Mouse (Mus musculus) neural tube, embryonic 11.5 days (tissue): ENCODE measurements around the gene Iqsec3. TPM values are rescaled to one million over a fixed set of nuclear protein-coding genes. Genes with fewer than 3 reads are reported as not detected.
"Not testable (repeated sequence)": the region's sequence is repeated elsewhere in the genome, so short reads cannot be mapped to it uniquely, and the experiment has no call there.

ENCODE experiments used
- ATAC-seq: fragments of 200-750 bp; cut with Nextera tagmentation; 2 replicates; pipeline ENCODE4 v1.8.0; 2017; ENCODE audit warnings: moderate number of reproducible peaks, mild to moderate bottlenecking, moderate TSS enrichment, moderate library complexity; ENCODE audit not compliant: insufficient read depth, low FRiP score, low TSS enrichment
- DNase-seq: peaks from one replicate; pipeline ENCODE4 v3.0.0-alpha.2; 2015; ENCODE audit warnings: low spot score
- H3K27ac ChIP-seq: fragments of 300-500 bp; sonication (generic); 2 replicates; pipeline ENCODE4 v1.5.1; 2014; ENCODE audit warnings: low read depth, mild to moderate bottlenecking, low read length
- H3K27me3 ChIP-seq: fragments of 300-500 bp; sonication (generic); 2 replicates; pipeline ENCODE4 v1.6.1; 2014; ENCODE audit warnings: mild to moderate bottlenecking, low read length, mixed read lengths; ENCODE audit not compliant: control insufficient read depth, insufficient read depth
- H3K36me3 ChIP-seq: fragments of 300-500 bp; sonication (generic); 2 replicates; pipeline ENCODE4 v1.6.1; 2014; ENCODE audit warnings: mild to moderate bottlenecking, low read length, moderate library complexity, mixed read lengths; ENCODE audit not compliant: control insufficient read depth, insufficient read depth
- H3K4me1 ChIP-seq: fragments of 300-500 bp; sonication (generic); 2 replicates; pipeline ENCODE4 v1.6.1; 2014; ENCODE audit warnings: low read length, mixed read lengths; ENCODE audit not compliant: control insufficient read depth, insufficient read depth
- H3K4me2 ChIP-seq: fragments of 300-500 bp; sonication (generic); 2 replicates; pipeline ENCODE4 v1.6.1; 2014; ENCODE audit warnings: low read depth, mild to moderate bottlenecking, moderate library complexity
- H3K4me3 ChIP-seq: fragments of 300-500 bp; sonication (generic); 2 replicates; pipeline ENCODE4 v1.5.1; 2014; ENCODE audit warnings: low read depth, low read length
- H3K9ac ChIP-seq: fragments of 300-500 bp; sonication (generic); 2 replicates; pipeline ENCODE4 v1.6.1; 2014; ENCODE audit warnings: mild to moderate bottlenecking, low read length
- H3K9me3 ChIP-seq: fragments of 300-500 bp; sonication (generic); 2 replicates; pipeline ENCODE4 v1.6.1; 2016; ENCODE audit warnings: low read length; ENCODE audit not compliant: control insufficient read depth
- WGBS: fragments of 180-500 bp; shearing (Covaris S2); extraction: QIAGEN DNeasy Blood & Tissue Kit; methylation state at CpG from one replicate; pipeline ENCODE4 v1.1.7; 2014; 5-methylcytosine and 5-hydroxymethylcytosine counted together
- polyA plus RNA-seq: library from polyadenylated mRNA; unstranded; fragments of >200 nt; fragmentation: Nextera tagmentation; extraction: Ambion mirVana; gene quantifications from 2 replicates; pipeline ENCODE4 v1.2.1, GENCODE M21; 2014

Gene Iqsec3
- polyA plus RNA-seq, 1 experiment from 2014 or later: 2.6 TPM

DNA sequence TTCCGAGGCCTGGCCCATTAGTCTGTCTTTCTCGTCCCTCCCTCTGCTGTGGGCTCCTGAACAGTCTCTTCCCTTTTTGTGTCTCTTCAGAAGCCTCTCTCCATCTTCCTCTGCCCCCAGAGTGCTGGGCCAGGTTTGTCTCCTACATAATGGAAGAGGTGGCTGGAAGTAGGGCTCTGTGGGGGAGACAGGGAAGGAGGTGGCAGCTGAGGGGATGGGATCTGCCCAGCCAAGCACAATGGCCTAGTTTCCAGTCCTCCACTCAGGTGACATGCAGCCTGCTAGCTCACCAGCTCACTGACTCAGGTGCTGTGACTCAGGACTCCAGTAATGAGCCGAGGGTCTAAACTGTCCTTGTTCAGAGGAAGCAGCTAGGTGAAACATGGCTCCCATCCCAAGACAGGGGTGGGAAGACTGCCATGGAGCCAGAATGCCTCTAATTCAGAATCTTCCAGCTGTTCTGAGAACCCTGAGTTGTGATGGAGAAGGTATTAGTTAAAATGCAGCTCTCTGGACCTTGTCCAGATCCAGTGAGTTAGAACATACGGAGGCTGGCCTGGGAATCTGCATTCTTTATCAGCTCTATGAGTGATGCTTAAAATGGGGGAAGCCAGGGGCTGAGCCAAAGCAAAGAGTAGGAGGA is 80.7 kb downstream of the Iqsec3 start:
- DNase-seq: peak; percentile 2
- Histone ChIP-seq H3K4me3 (no peak overlapping the region), H3K9ac (no peak overlapping the region), H3K27me3 (no peaks in the 10 kb centered on the region), H3K4me1 (no peaks in the 10 kb centered on the region), H3K36me3 (no peaks in the 10 kb centered on the region), H3K9me3 (no peaks in the 10 kb centered on the region; the same call in 1 of the 2 replicates), H3K27ac (no peak overlapping the region), H3K4me2 (no peak overlapping the region)
- WGBS: 91% methylated on average over 4 of the region's 4 CpGs
- ATAC-seq: no peak

DNA sequence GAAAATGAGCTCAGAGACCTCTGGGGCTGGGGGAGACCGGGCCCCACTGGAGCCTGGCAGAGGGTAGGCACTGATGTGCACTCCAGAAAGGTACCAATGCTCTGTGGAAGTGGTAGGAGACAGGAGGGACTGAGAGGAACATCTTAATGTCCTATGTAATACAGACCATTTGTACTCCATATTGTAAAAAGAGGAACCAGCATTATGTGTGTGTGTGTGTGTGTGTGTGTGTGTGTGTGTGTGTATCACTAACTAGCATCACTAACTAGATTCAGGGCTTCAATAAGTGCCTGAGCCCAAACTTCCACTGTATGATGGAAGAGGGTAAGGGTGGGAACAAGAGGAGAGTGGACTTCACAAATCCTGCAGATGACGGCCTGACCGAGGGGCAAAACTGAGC is 88.1 kb downstream of the Iqsec3 start:
- no peak overlapping the region for H3K4me3 ChIP-seq
- DNase-seq (no peak), ATAC-seq (no peak)
- no peaks in the 10 kb centered on the region for H3K36me3 ChIP-seq
- no peak overlapping the region for H3K4me2 ChIP-seq
- H3K9ac ChIP-seq: no peak overlapping the region
- H3K27me3 ChIP-seq: no peaks in the 10 kb centered on the region
- 86% methylated on average over 3 of the region's 3 CpGs for WGBS
- H3K4me1 ChIP-seq: no peaks in the 10 kb centered on the region
- no peaks in the 10 kb centered on the region for H3K9me3 ChIP-seq
- H3K27ac ChIP-seq: no peak overlapping the region

DNA sequence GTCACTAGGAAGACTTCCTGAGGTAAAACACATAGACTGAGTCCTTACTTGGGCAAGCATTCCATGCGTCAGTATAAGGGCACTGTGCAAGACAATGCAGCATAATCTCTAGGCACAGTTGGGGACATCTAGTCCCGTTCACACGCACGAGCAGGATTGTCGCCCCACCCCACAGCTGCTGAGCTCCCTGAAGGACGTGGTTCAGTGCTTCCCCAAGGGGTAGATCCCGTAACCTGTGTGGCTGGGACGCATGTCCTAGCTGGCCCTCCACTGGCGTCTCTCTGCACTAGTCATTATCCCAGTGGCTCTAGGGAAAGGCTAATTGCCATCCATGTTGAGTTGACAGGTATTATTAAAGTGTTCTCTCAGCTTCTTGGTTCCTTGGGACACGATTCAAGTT is 91.4 kb downstream of the Iqsec3 start:
- H3K36me3 ChIP-seq: no peaks in the 10 kb centered on the region
- no peak overlapping the region for H3K9ac ChIP-seq
- H3K4me3 ChIP-seq: no peak overlapping the region
- ATAC-seq (peak; percentile 23; the same call in 1 of the 2 replicates), DNase-seq (no peak)
- H3K4me1 ChIP-seq: no peaks in the 10 kb centered on the region
- WGBS: 59% methylated on average over 10 of the region's 10 CpGs
- H3K27ac ChIP-seq: no peak overlapping the region
- H3K27me3 ChIP-seq: no peaks in the 10 kb centered on the region
- no peak overlapping the region for H3K4me2 ChIP-seq
- H3K9me3 ChIP-seq: no peaks in the 10 kb centered on the region

DNA sequence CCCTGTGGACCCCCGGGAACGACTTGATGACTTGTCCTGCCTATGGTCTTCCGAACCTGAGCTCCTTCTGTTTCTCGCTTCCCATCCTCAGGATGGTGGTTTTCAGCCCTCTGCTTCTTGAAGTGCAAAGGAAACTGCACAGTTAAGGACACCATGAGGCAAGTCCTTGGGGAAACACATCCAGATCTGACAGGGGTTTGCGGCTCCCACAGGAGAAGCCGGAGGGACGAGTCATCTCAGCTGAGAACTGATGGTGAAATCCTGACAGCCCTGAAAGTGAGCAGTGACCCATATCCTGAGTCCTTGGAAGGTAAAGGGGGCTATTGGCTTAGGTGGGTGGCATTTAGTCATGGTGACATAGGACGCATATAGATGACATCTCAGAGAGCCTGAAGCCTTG is 92.9 kb downstream of the Iqsec3 start:
- no peak for ATAC-seq
- Histone ChIP-seq H3K4me2 (no peak overlapping the region), H3K27me3 (no peaks in the 10 kb centered on the region), H3K9ac (no peak overlapping the region), H3K36me3 (no peaks in the 10 kb centered on the region), H3K27ac (no peak overlapping the region), H3K9me3 (no peaks in the 10 kb centered on the region), H3K4me3 (no peak overlapping the region), H3K4me1 (no peaks in the 10 kb centered on the region)
- no peak for DNase-seq
- 71% methylated on average over 8 of the region's 8 CpGs for WGBS

DNA sequence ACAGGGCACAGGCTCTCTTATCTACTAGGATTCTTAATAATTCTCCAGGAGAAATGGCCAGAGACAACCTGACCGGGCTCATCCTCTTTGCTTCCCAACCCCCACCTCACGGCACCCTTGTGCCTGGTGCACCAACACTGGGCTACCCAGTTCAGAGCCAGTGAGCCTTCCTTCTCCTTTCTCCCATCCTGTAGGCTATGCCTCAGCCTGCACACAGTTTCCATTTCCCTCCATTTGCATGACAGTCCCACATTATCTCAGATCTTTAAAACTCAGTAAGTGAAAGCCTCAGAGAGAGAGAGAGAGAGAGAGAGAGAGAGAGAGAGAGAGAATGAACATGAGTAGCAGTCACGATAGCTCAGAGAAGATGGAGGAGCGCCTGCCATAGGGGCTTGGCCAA is 95.2 kb downstream of the Iqsec3 start:
- Histone ChIP-seq H3K4me1 (no peaks in the 10 kb centered on the region), H3K27me3 (no peaks in the 10 kb centered on the region), H3K4me3 (no peak overlapping the region), H3K9me3 (no peaks in the 10 kb centered on the region), H3K27ac (no peak overlapping the region), H3K4me2 (no peak overlapping the region), H3K9ac (no peak overlapping the region), H3K36me3 (no peaks in the 10 kb centered on the region)
- 54% methylated on average over 4 of the region's 4 CpGs for WGBS
- DNase-seq (no peak), ATAC-seq (no peak; the same call in 1 of the 2 replicates)

DNA sequence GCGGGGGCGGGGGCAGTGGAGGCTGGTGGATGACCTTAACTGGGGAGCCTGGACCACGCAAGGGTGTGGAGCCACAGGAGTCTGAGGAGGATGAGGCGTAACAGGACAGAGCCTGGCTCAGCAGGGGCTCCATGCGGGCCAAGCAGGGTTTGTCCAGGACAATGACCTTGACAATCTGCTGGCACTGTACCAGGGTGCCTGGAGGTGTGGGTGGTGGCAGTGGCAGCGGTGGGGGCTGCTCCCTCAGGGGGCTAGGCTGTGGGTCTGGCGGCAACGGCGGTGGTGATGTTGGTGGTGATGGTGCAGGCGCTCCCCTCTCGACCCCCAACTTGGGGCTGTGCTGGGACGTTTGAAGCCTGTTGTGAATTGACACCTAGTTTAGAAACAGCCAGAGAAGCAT is 97.3 kb downstream of the Iqsec3 start:
- no peaks in the 10 kb centered on the region for H3K27me3 ChIP-seq
- H3K9ac ChIP-seq: no peak overlapping the region
- H3K9me3 ChIP-seq: no peaks in the 10 kb centered on the region
- WGBS: 79% methylated on average over 12 of the region's 12 CpGs
- no peak overlapping the region for H3K27ac ChIP-seq
- ATAC-seq (no peak), DNase-seq (no peak)
- no peaks in the 10 kb centered on the region for H3K36me3 ChIP-seq
- H3K4me1 ChIP-seq: no peaks in the 10 kb centered on the region
- H3K4me3 ChIP-seq: no peak overlapping the region
- H3K4me2 ChIP-seq: no peak overlapping the region

DNA sequence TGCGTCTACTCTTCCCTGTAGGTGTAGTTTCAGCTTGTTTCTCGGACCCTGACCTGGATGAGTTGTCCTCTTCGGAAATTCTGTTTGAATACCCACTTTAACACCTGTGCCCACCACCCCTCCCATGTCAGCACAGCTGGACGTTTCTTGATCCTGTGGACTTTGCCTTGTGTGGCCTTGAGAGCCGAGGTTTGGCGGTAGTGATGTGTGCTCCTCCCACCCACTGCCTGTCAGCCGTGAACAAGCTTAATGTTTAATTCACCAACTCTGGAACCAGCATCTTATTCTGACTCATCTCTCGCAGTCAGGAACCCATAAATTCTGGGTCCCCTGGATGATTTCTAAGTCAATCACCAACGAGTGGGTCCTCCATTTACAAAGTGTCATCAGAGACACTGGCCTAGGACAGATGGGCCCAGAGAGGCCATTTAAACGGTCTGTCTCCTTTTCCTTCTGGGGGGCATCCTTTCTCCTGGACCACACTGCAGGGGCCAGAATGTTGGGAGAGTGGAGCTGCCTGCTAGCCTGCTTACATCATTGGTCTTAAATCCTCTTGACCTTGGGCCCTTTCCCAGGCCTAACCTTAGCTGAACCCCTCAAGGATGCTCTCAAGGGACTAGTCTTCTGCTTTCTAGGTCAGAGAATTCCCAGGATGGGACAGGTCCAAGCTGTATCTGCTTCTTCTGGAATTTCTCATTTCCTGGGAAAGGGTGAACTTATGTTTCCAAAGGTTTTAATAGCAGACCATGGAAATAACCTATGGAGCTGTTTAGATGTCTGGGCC is 102.1 kb downstream of the Iqsec3 start:
- DNase-seq (no peak), ATAC-seq (no peak)
- Histone ChIP-seq H3K4me1 (no peaks in the 10 kb centered on the region), H3K9ac (no peak overlapping the region), H3K4me3 (no peak overlapping the region), H3K4me2 (no peak overlapping the region), H3K27me3 (no peaks in the 10 kb centered on the region), H3K27ac (no peak overlapping the region), H3K36me3 (no peaks in the 10 kb centered on the region), H3K9me3 (no peaks in the 10 kb centered on the region)
- WGBS: 74% methylated on average over 10 of the region's 10 CpGs

DNA sequence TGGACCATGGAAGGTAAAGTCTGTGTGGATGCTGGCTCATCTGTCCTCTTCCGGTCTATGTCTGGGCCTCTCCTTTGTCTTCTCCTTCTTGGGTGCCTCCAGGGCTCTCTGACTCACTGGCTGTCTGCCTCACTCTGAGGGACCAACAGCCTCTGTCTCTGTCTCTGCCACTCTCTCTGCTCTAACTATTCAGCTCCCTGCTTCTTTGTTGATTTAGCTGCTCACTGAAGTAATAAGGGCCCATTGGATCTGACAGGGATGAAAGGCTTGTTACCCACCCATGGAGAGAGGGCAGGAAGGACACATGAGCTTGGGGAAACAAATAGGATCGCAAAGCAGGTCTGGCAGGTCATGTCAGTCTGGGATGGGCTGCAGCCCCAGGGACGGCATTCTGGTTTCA is 106.4 kb downstream of the Iqsec3 start:
- Histone ChIP-seq H3K4me1 (no peaks in the 10 kb centered on the region), H3K4me2 (no peak overlapping the region), H3K27me3 (no peaks in the 10 kb centered on the region), H3K36me3 (no peaks in the 10 kb centered on the region), H3K4me3 (no peak overlapping the region), H3K9me3 (no peaks in the 10 kb centered on the region), H3K9ac (no peak overlapping the region), H3K27ac (no peak overlapping the region)
- DNase-seq (no peak), ATAC-seq (no peak)
- 52% methylated on average over 3 of the region's 3 CpGs for WGBS

DNA sequence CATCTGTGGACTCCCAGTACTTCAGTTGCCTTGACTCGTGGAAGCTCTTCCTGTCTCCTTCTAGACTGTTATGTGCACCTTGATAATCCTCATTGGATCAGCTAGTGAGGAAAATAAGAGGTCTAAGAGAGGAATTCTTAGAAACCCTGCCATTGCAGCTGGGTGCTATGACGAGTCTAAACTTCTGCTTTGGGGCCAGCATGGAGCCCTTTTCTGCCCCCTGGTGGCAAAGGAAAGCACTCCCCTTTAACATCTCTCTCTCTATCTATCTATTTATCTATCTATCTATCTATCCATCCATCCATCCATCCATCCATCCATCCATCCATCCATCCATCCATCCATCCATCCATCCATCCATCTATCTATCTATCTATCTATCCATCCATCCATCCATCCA is 106.9 kb downstream of the Iqsec3 start:
- H3K36me3 ChIP-seq, H3K27me3 ChIP-seq, ATAC-seq, H3K9ac ChIP-seq, H3K4me1 ChIP-seq, H3K4me3 ChIP-seq, H3K27ac ChIP-seq, H3K9me3 ChIP-seq, H3K4me2 ChIP-seq: not testable (repeated sequence)
- peak; percentile 45 for DNase-seq
- WGBS: 23% methylated on average over 2 of the region's 2 CpGs
